Mouse (Mus musculus): ENCODE results near the gene Ifi27l2b.
"Not testable (repeated sequence)": the region's sequence is repeated elsewhere in the genome, so short reads cannot be mapped to it uniquely, and the experiment has no call there.

Ifi27l2b gene

GRCm38 (mm10) chr12:103453361-103453760, 3.7 kb downstream of the Ifi27l2b start:
- H3K4me1 ChIP-seq (replicated peaks; ENCODE audit: low read depth, low read length), result no peaks in the 10 kb centered on the region

DNA sequence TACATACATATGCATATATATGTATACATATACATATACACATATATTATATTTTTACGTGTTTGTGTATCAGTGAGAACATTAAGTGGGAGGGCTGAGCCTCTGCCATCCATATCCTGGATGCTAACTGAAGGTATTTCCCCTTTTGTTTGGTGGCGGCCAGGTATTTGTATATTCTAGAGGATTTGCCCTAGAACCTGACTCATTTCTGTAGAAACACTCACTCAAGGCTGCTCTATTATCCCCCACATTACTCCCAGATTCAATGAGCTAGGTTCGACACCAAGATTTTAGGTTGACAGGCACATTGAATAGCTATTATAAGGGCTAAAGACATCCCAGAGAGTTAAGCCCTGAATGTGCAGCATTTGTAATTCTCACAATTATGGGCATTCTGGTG, 12.0 kb downstream of the Ifi27l2b start:
- TF ChIP-seq NANOG (IDR thresholded peaks at IDR 0.05; ENCODE audit: borderline replicate concordance, low read length) (no peak), POU5F1 (IDR thresholded peaks at IDR 0.05; ENCODE audit: borderline replicate concordance, low read length) (no peak), CTCF (conservative IDR thresholded peaks at IDR 0.05; ENCODE audit: low read length) (no peak)
- no peaks in the 10 kb centered on the region for H3K9me3 ChIP-seq (ENCODE audit: low read length)
- H3K36me3 ChIP-seq (ENCODE audit: insufficient read depth, low read length), result no peaks in the 10 kb centered on the region
- H3K4me3 ChIP-seq (replicated peaks; ENCODE audit: low read length), result no peak overlapping the region
- no peaks in the 10 kb centered on the region; the same call in 1 of the 2 replicates for H3K27me3 ChIP-seq (ENCODE audit: insufficient read depth, low read length)
- no peaks in the 10 kb centered on the region for H3K4me1 ChIP-seq (replicated peaks; ENCODE audit: low read depth, low read length)

More at GRCm38 (mm10) chr12:103453361-103453760, 3.7 kb downstream of the Ifi27l2b start:
- H3K9me3 ChIP-seq (ENCODE audit: low read length), result no peaks in the 10 kb centered on the region
- no peak overlapping the region for H3K4me3 ChIP-seq (replicated peaks; ENCODE audit: low read length)
- H3K36me3 ChIP-seq (ENCODE audit: insufficient read depth, low read length), result no peaks in the 10 kb centered on the region
- TF ChIP-seq NANOG (IDR thresholded peaks at IDR 0.05; ENCODE audit: borderline replicate concordance, low read length) (no peak), POU5F1 (IDR thresholded peaks at IDR 0.05; ENCODE audit: borderline replicate concordance, low read length) (no peak), CTCF (conservative IDR thresholded peaks at IDR 0.05; ENCODE audit: low read length) (no peak)
- peaks cover 5% of the 10 kb centered on the region; the same call in 1 of the 2 replicates for H3K27me3 ChIP-seq (ENCODE audit: insufficient read depth, low read length)

DNA sequence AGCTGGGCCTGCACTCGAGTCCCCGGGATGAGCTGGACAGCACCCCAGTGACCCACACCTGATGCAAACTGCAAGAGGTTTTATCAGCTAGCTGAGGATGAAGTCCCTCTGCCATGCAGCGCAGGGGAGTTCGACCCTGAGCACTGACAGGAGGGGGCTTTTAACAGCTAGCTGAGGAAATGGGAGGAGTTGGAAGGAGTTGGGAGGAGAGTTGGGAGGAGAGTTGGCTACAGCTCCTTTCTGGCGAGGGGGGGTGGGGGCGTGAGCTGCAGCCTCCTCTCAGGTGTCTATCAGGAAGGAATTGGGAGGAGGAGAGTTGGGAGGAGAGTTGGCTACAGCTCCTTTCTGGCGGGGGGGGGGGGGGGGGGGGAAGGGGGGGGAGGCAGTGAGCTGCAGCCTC, 12.8 kb downstream of the Ifi27l2b start:
- H3K9me3 ChIP-seq (ENCODE audit: low read length); H3K36me3 ChIP-seq (ENCODE audit: insufficient read depth, low read length); H3K27me3 ChIP-seq (ENCODE audit: insufficient read depth, low read length); H3K4me1 ChIP-seq (replicated peaks; ENCODE audit: low read depth, low read length); H3K4me3 ChIP-seq (replicated peaks; ENCODE audit: low read length): not testable (repeated sequence)

- no peak for TF ChIP-seq POU5F1 (IDR thresholded peaks at IDR 0.05; ENCODE audit: borderline replicate concordance, low read length)
- no peak for TF ChIP-seq CTCF (conservative IDR thresholded peaks at IDR 0.05; ENCODE audit: low read length)
- no peak for TF ChIP-seq NANOG (IDR thresholded peaks at IDR 0.05; ENCODE audit: borderline replicate concordance, low read length)
- no peaks in the 10 kb centered on the region for H3K9me3 ChIP-seq (ENCODE audit: low read length)
- H3K4me1 ChIP-seq (replicated peaks; ENCODE audit: low read depth, low read length), result no peaks in the 10 kb centered on the region
- no peaks in the 10 kb centered on the region; the same call in 1 of the 2 replicates for H3K27me3 ChIP-seq (ENCODE audit: insufficient read depth, low read length)
- H3K36me3 ChIP-seq (ENCODE audit: insufficient read depth, low read length), result no peaks in the 10 kb centered on the region
- H3K4me3 ChIP-seq (replicated peaks; ENCODE audit: low read length), result no peak within 1 kb of the TSS
Observed at GRCm38 (mm10) chr12:103443524-103443923, 13.5 kb downstream of the Ifi27l2b start, which contains the start of gene Ifi27l2a. Gene Ifi27l2a (minus strand): TSS chr12:103443680.

DNA sequence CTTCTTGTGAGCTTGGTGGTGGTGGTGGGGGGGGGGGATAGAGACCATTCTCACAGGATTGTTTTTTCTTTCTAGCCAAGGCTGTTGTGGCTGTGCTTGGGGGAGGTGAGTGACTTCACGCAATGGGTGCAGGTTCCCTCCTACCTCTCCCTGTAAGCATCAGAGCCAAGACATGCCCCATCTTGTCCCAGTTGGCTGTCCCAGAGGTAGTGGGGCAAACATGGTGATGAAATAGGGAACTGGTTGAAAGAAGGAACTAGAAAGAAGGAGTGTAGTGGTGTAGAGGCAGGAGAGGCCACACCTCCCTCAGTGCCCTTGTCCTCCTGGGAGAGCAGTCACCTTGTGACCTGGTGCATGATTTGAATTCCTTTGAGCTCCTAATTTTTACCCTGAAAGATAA, 19.4 kb downstream of the Ifi27l2b start:
- H3K27me3 ChIP-seq (ENCODE audit: insufficient read depth, low read length), result no peaks in the 10 kb centered on the region
- H3K36me3 ChIP-seq (ENCODE audit: insufficient read depth, low read length), result no peaks in the 10 kb centered on the region
- H3K4me3 ChIP-seq (replicated peaks; ENCODE audit: low read length), result no peak overlapping the region
- TF ChIP-seq NANOG (IDR thresholded peaks at IDR 0.05; ENCODE audit: borderline replicate concordance, low read length) (no peak), POU5F1 (IDR thresholded peaks at IDR 0.05; ENCODE audit: borderline replicate concordance, low read length) (no peak), CTCF (conservative IDR thresholded peaks at IDR 0.05; ENCODE audit: low read length) (no peak)
- H3K4me1 ChIP-seq (replicated peaks; ENCODE audit: low read depth, low read length), result no peaks in the 10 kb centered on the region
- H3K9me3 ChIP-seq (ENCODE audit: low read length), result no peaks in the 10 kb centered on the region

DNA sequence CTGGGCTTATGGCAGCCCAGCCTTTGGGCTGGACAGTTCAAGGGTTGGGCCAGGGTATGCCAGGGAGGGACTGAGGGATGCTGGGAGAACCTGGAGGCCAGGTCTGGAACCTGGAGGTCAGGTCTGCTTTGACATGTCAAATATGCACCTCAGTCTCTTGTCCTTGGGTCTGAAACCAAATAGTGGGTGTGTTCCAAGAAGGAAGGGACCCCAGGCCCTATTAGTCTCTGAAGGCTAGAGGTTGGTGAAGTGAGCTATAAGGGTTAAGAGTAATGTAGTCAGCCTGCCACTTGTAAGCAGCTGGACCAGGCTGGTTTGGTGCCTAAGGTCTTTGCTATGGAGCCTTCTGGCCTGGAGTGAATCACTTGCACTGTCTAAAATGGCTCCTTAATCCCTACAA, 22.2 kb downstream of the Ifi27l2b start:
- Histone ChIP-seq H3K4me3 (replicated peaks; ENCODE audit: low read length) (no peak overlapping the region), H3K36me3 (ENCODE audit: insufficient read depth, low read length) (no peaks in the 10 kb centered on the region), H3K4me1 (replicated peaks; ENCODE audit: low read depth, low read length) (no peaks in the 10 kb centered on the region), H3K27me3 (ENCODE audit: insufficient read depth, low read length) (no peaks in the 10 kb centered on the region), H3K9me3 (ENCODE audit: low read length) (no peaks in the 10 kb centered on the region)
- TF ChIP-seq NANOG (IDR thresholded peaks at IDR 0.05; ENCODE audit: borderline replicate concordance, low read length) (no peak), CTCF (conservative IDR thresholded peaks at IDR 0.05; ENCODE audit: low read length) (no peak), POU5F1 (IDR thresholded peaks at IDR 0.05; ENCODE audit: borderline replicate concordance, low read length) (no peak)

DNA sequence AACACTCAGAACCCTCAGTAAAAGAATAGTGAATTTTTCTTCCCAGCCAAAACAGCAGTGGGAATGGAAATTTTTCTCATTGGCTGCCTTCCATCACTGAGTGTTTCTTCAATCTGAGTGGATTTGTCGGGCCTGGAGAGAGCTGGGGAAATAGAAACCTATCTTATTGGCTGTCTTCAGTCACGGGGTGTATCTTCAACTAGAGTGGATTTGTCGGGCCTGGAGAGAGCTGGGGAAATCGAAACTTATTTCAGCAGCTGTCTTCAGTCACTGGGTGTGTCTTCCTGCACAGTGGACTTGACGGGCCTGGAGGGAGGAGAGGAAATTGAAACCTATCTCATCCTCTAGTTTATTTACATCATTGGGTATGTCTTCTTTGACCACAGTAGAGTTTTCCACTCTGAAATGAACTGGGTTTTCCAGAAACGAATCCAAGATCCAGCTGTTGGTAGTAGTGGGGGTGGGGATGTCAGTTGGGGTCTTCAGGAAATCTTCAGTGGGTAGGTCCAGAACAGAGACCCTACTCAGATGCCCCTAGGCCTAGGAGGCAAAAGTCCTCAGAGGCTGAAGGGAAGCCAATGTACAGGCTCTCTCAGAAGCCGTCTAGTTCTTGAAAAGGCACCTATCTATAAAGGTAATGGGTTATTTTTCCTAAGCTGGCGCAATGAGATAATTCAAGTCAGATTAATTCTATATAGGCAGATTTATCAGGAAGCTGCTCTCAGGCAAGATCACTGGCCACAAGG, 22.9 kb downstream of the Ifi27l2b start, which contains the start of gene Ifi27:
Gene Ifi27, plus strand, starts transcription at position 226 of the 746 bp plus-strand sequence.
- H3K9me3 ChIP-seq (ENCODE audit: low read length), result no peaks in the 10 kb centered on the region
- no peaks in the 10 kb centered on the region for H3K36me3 ChIP-seq (ENCODE audit: insufficient read depth, low read length)
- no peak within 1 kb of the TSS for H3K4me3 ChIP-seq (replicated peaks; ENCODE audit: low read length)
- H3K4me1 ChIP-seq (replicated peaks; ENCODE audit: low read depth, low read length), result no peaks in the 10 kb centered on the region
- no peak for TF ChIP-seq POU5F1 (IDR thresholded peaks at IDR 0.05; ENCODE audit: borderline replicate concordance, low read length)
- no peak for TF ChIP-seq CTCF (conservative IDR thresholded peaks at IDR 0.05; ENCODE audit: low read length)
- TF ChIP-seq NANOG (IDR thresholded peaks at IDR 0.05; ENCODE audit: borderline replicate concordance, low read length), result no peak
- no peaks in the 10 kb centered on the region for H3K27me3 ChIP-seq (ENCODE audit: insufficient read depth, low read length)

DNA sequence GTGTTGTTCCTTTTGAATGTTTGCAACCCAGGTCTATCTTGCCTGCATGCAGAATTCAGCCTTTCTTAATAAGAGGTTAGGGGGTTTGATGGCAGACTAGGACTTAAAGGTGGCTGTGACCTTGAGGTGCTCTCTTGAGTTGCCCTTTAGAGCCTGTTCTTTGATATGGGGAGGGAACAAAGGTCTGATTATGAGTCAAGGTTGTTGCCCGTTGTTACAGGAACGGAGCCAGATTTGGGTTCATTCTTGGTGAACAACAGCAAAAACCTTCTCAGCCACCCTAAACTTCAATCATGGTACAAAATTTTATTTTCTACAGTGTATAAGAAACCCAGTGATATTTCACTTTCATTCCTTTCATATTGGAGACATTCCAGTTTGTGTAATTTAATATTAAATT, 23.6 kb downstream of the Ifi27l2b start:
- TF ChIP-seq CTCF (conservative IDR thresholded peaks at IDR 0.05; ENCODE audit: low read length) (no peak), POU5F1 (IDR thresholded peaks at IDR 0.05; ENCODE audit: borderline replicate concordance, low read length) (no peak), NANOG (IDR thresholded peaks at IDR 0.05; ENCODE audit: borderline replicate concordance, low read length) (no peak)
- no peaks in the 10 kb centered on the region for H3K9me3 ChIP-seq (ENCODE audit: low read length)
- H3K36me3 ChIP-seq (ENCODE audit: insufficient read depth, low read length), result no peaks in the 10 kb centered on the region
- no peaks in the 10 kb centered on the region for H3K4me1 ChIP-seq (replicated peaks; ENCODE audit: low read depth, low read length)
- H3K27me3 ChIP-seq (ENCODE audit: insufficient read depth, low read length), result no peaks in the 10 kb centered on the region
- no peak overlapping the region for H3K4me3 ChIP-seq (replicated peaks; ENCODE audit: low read length)

DNA sequence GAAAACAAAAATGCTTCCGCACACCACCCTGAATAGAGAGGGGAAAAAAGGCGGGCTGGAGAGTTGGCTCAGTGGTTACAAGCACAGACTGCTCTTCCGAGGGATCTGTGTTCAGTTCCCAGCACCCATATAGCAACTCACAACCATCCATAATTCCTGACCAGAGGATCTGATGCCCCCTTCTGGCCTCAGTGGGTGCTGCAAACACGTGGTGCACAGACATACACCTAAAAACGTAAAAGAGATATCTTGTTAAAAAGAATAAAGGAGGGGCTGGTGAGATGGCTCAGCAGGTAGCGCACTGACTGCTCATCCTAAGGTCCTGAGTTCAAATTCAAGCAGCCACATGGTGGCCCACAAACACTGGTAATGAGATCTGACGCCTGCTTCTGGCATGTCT, 30.3 kb downstream of the Ifi27l2b start:
- no peaks in the 10 kb centered on the region for H3K27me3 ChIP-seq (ENCODE audit: insufficient read depth, low read length)

More for the DNA sequence above, 30.3 kb downstream of the Ifi27l2b start:
- Histone ChIP-seq H3K9me3 (ENCODE audit: low read length) (no peaks in the 10 kb centered on the region), H3K36me3 (ENCODE audit: insufficient read depth, low read length) (peaks cover 26% of the 10 kb centered on the region), H3K4me1 (replicated peaks; ENCODE audit: low read depth, low read length) (peaks cover 30% of the 10 kb centered on the region), H3K4me3 (replicated peaks; ENCODE audit: low read length) (no peak overlapping the region)
- TF ChIP-seq CTCF (conservative IDR thresholded peaks at IDR 0.05; ENCODE audit: low read length), result peak; percentile 23
- TF ChIP-seq POU5F1 (IDR thresholded peaks at IDR 0.05; ENCODE audit: borderline replicate concordance, low read length), result no peak
- TF ChIP-seq NANOG (IDR thresholded peaks at IDR 0.05; ENCODE audit: borderline replicate concordance, low read length), result no peak
